Mouse (Mus musculus): ENCODE results near the gene Pkp4.

- no peak for TF ChIP-seq POLR2A (IDR thresholded peaks at IDR 0.05; ENCODE audit: borderline replicate concordance, extremely low read depth, insufficient read depth, insufficient read length, poor library complexity, severe bottlenecking)
- TF ChIP-seq CTCF (IDR thresholded peaks at IDR 0.05; ENCODE audit: borderline replicate concordance, extremely low read depth, insufficient read depth, insufficient read length), result no peak
Observed at GRCm38 (mm10) chr2:59162285-59162600, 1.6 kb downstream of the Pkp4 start.
